Mouse (Mus musculus) heart, embryonic 13.5 days (tissue): Measurements from ENCODE around the gene Dock3. TPM values are rescaled to one million over a fixed set of nuclear protein-coding genes. Genes with fewer than 3 reads are reported as not detected.
A peak's percentile ranks its signal among the peaks of the same experiment; 100 is the strongest.

Experiments used
- ATAC-seq: fragments of 200-750 bp; cut with Nextera tagmentation; 2 replicates; pipeline ENCODE4 v1.8.0; 2017; ENCODE audit warnings: moderate TSS enrichment; ENCODE audit not compliant: insufficient number of reproducible peaks, low FRiP score, low TSS enrichment; ENCODE audit errors: extremely low read depth
- H3K27ac ChIP-seq: fragments of 300-500 bp; sonication (generic); replicated peaks from 2 replicates; pipeline ENCODE4 v1.5.1; 2015; ENCODE audit warnings: moderate library complexity, mild to moderate bottlenecking, inconsistent platforms
- H3K27me3 ChIP-seq: fragments of 300-500 bp; sonication (generic); replicated peaks from 2 replicates; pipeline ENCODE4 v1.6.1; 2015; ENCODE audit warnings: mild to moderate bottlenecking, inconsistent platforms
- H3K36me3 ChIP-seq: fragments of 300-500 bp; sonication (generic); 2 replicates; pipeline ENCODE4 v1.6.1; 2015; ENCODE audit warnings: mild to moderate bottlenecking, inconsistent platforms
- H3K4me1 ChIP-seq: fragments of 300-500 bp; sonication (generic); 2 replicates; pipeline ENCODE4 v1.6.1; 2015; ENCODE audit warnings: inconsistent platforms
- H3K4me2 ChIP-seq: fragments of 300-500 bp; sonication (generic); 2 replicates; pipeline ENCODE4 v1.6.1; 2015; ENCODE audit warnings: inconsistent platforms, mild to moderate bottlenecking, moderate library complexity
- H3K4me3 ChIP-seq: fragments of 300-500 bp; sonication (generic); 2 replicates; pipeline ENCODE4 v1.5.1; 2015; ENCODE audit warnings: moderate library complexity, mild to moderate bottlenecking, inconsistent platforms
- H3K9ac ChIP-seq: fragments of 300-500 bp; sonication (generic); 2 replicates; pipeline ENCODE4 v1.6.1; 2015; ENCODE audit warnings: inconsistent platforms, mild to moderate bottlenecking, moderate library complexity
- H3K9me3 ChIP-seq: fragments of 300-500 bp; sonication (generic); 2 replicates; pipeline ENCODE4 v1.6.1; 2016; ENCODE audit warnings: inconsistent platforms
- WGBS: fragments of 180-500 bp; shearing (Covaris S2); methylation state at CpG from one replicate; pipeline ENCODE4 v1.1.7; 2015; ENCODE audit warnings: mixed read lengths; 5-methylcytosine and 5-hydroxymethylcytosine counted together
- polyA plus RNA-seq: library from polyadenylated mRNA; unstranded; fragments of >200 nt; fragmentation: Nextera tagmentation; extraction: Ambion mirVana; gene quantifications from 2 replicates; pipeline ENCODE4 v1.2.1, GENCODE M21; 2015

Gene Dock3
- polyA plus RNA-seq, 1 experiment from 2014 or later = 0.29 TPM

- no peak overlapping the region for H3K4me3 ChIP-seq
- peaks cover 68% of the 10 kb centered on the region for H3K4me1 ChIP-seq
- H3K9ac ChIP-seq = no peak overlapping the region; the same call in 1 of the 2 replicates
- ATAC-seq = no peak
- no peaks in the 10 kb centered on the region for H3K27me3 ChIP-seq
- 94% methylated on average over 3 of the region's 3 CpGs for WGBS
- H3K36me3 ChIP-seq = peaks cover 54% of the 10 kb centered on the region
- no peaks in the 10 kb centered on the region for H3K9me3 ChIP-seq
- 0 out of 2 replicates have a peak overlapping the region, but pooled peaks have one; percentile 76 for H3K27ac ChIP-seq
- no peak overlapping the region for H3K4me2 ChIP-seq
These were observed 343.4 kb downstream of the Dock3 start for GRCm38 (mm10) chr9:106888346-106888745.

DNA sequence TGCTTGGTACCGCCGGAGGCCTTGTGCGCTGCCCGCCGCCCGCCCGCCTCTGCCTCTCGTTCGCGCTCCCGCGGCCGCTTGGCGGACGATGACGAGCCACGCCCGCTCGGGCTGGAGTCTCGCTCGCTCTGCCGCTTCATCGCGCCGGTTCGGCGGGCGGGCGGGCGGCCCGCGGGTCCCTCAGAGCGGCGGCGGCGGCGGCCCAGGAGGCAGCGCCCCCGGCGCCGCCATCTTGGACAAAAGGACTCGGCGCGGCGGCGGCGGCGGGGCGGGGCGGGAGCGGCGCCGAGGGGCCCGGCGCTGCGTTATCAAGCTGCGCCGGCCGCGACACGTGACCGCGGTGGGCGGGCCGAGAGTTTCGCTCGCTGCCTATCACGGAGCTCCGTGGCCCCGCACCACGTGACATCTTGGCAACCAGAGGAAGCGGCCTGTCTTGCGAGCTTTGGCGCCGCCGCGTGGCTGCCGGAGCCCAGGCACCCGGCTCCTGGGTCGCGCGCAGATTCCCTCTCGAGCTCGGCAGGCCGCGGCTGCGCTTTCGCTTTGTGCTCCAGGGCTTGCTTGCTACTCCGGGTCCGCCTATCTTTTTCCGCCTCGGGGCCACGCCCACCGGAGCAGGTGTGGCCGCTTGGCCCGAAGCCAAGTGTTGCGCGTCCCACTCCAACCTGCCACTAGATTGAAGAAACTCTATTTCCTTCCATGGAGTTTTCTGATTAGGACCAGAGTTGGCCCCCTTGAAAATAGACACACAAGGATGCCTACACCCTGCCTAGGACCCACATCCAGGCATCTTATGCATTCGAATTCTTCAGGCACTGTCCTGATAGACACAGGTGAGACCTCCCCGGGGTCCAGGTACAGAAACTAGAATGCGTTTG is 344.6 kb downstream of the Dock3 start, which contains the start of gene Rbm15b:
Rbm15b (minus strand) TSS at position 601 of the 875 bp plus-strand sequence.
- Histone ChIP-seq H3K9me3 (no peaks in the 10 kb centered on the region), H3K4me1 (peaks cover 76% of the 10 kb centered on the region), H3K27me3 (no peaks in the 10 kb centered on the region), H3K4me3 (peak within 1 kb of the TSS; percentile 97), H3K9ac (peak within 1 kb of the TSS; percentile 98), H3K36me3 (peaks cover 66% of the 10 kb centered on the region), H3K4me2 (peak within 1 kb of the TSS; percentile 100), H3K27ac (peak within 1 kb of the TSS; percentile 87)
- ATAC-seq = peak; percentile 72
- WGBS = 2% methylated on average over 98 of the region's 101 CpGs

DNA sequence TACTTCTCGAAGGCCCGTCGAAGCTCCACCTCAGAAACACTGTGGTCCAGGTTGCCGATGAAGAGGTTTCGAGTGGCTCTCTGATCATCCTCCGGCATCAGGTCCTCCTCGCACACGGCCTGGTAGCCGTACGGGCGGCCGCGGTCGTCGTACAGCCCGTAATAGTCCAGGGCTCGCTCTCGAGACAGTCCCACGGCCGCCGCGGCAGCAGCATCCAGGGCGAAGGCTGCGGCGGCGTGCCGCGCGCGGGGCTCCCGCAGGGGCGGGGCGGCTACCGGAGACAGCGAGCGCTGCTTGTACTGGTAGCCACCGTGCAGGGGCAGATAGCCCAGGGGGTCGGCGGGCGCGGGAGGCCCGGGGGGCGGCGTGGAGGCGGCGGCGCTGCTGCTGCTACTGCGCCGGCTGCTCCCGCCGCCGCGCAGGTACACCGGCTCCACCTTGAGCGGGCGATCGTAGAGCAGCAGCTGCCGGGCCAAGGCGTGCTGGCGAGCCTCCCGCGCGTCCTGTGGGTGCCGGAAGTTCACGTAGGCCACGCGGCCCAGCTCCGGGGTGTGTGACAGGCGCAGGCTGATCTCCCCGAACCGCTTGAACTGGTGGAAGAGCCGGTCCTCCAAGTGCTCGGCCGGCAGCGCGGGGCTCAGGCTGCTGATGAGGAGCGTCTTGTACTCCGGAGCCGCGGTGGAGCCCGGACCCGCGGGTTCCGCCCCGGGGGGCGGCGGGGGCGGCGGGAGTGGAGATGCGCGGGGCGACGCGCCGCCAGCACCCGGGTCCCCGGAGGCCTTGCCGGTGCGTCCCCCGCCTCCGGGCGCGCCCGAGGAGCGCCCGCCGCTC is 345.6 kb downstream of the Dock3 start:
- Histone ChIP-seq H3K9ac (peak overlapping the region; percentile 98), H3K4me2 (peak overlapping the region; percentile 100), H3K27me3 (no peaks in the 10 kb centered on the region), H3K4me3 (peak overlapping the region; percentile 97), H3K27ac (peak overlapping the region; percentile 87), H3K4me1 (peaks cover 77% of the 10 kb centered on the region), H3K9me3 (no peaks in the 10 kb centered on the region), H3K36me3 (peaks cover 76% of the 10 kb centered on the region)
- under 1% methylated on average over 103 of the region's 107 CpGs for WGBS
- no peak for ATAC-seq

DNA sequence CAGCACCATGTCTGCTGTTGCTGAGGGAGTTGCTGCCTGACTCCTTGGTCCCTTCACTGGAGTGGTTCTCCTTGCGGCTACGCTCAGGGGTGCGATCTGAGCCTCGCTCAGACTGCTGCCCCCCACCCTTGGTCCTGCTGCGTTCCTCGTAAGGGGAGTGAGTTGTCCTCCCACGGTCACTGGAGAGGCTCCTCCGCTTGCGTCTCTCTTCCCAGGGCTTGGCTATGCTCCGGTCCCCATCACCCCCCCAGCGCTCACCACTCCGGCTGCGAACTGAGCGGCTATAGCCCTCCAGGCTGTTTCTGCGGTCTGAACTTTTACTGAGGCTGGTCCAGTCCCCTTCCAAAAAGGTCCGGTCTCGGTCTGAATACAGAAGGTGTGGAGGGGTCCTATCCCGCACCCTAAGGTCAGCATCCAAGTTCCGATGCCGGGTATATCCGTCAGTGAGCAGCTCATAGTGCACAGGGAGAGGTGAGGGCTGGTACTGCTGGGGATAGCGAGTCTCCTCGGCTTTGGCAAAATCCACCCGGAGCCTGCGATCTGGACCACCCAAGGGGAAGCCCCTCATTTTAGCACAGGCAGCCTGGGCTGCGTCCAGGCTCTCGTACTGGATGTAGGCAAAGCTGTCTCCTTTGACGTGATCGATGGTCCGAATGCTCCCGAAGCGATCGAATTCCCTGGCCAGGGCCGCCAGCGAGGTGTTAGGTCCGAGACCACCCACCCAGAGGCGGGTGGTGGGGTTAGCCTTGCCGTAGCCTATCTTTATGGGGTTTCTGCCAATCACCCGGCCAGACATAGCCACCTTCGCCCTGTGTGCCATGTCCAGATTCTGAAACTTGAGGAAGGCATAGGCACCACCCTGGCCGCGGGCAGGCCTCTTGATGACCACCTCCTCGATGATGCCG is 346.5 kb downstream of the Dock3 start:
- H3K27ac ChIP-seq = no peak overlapping the region
- H3K4me1 ChIP-seq = peaks cover 69% of the 10 kb centered on the region
- no peak for ATAC-seq
- H3K4me2 ChIP-seq = peak overlapping the region; percentile 100
- H3K4me3 ChIP-seq = peak overlapping the region; percentile 97
- peaks cover 78% of the 10 kb centered on the region for H3K36me3 ChIP-seq
- no peaks in the 10 kb centered on the region for H3K9me3 ChIP-seq
- H3K27me3 ChIP-seq = no peaks in the 10 kb centered on the region
- WGBS = 24% methylated on average over 44 of the region's 44 CpGs
- peak overlapping the region; percentile 98 for H3K9ac ChIP-seq

- 34% methylated on average over 16 of the region's 16 CpGs for WGBS
- peaks cover 66% of the 10 kb centered on the region for H3K4me1 ChIP-seq
These were observed 347.4 kb downstream of the Dock3 start for GRCm38 (mm10) chr9:106884306-106884705.

GRCm38 (mm10) chr9:106883085-106883484 is 348.6 kb downstream of the Dock3 start:
- peaks cover 56% of the 10 kb centered on the region for H3K4me1 ChIP-seq
- H3K4me2 ChIP-seq = peak overlapping the region; percentile 100
- peak overlapping the region; percentile 17; the same call in 1 of the 2 replicates for H3K4me3 ChIP-seq
- 68% methylated on average over 3 of the region's 3 CpGs for WGBS
- peak overlapping the region; percentile 65 for H3K9ac ChIP-seq
- H3K9me3 ChIP-seq = no peaks in the 10 kb centered on the region
- no peak overlapping the region for H3K27ac ChIP-seq
- H3K36me3 ChIP-seq = peaks cover 76% of the 10 kb centered on the region
- H3K27me3 ChIP-seq = no peaks in the 10 kb centered on the region
- no peak for ATAC-seq

More at GRCm38 (mm10) chr9:106884306-106884705, 347.4 kb downstream of the Dock3 start:
- H3K9me3 ChIP-seq = no peaks in the 10 kb centered on the region
- peaks cover 76% of the 10 kb centered on the region for H3K36me3 ChIP-seq
- ATAC-seq = no peak
- peak overlapping the region; percentile 97 for H3K4me3 ChIP-seq
- H3K27me3 ChIP-seq = no peaks in the 10 kb centered on the region
- peak overlapping the region; percentile 100 for H3K4me2 ChIP-seq
- H3K9ac ChIP-seq = peak overlapping the region; percentile 98
- H3K27ac ChIP-seq = no peak overlapping the region

GRCm38 (mm10) chr9:106882176-106882575 is 349.5 kb downstream of the Dock3 start:
- no peaks in the 10 kb centered on the region for H3K9me3 ChIP-seq
- no peak overlapping the region for H3K4me3 ChIP-seq
- no peak overlapping the region for H3K9ac ChIP-seq
- no peak overlapping the region for H3K4me2 ChIP-seq
- no peak for ATAC-seq
- WGBS = 82% methylated on average over 4 of the region's 4 CpGs
- H3K4me1 ChIP-seq = peaks cover 48% of the 10 kb centered on the region
- H3K27me3 ChIP-seq = no peaks in the 10 kb centered on the region
- H3K27ac ChIP-seq = no peak overlapping the region
- H3K36me3 ChIP-seq = peaks cover 78% of the 10 kb centered on the region

- peaks cover 48% of the 10 kb centered on the region for H3K4me1 ChIP-seq
- H3K9ac ChIP-seq = no peak overlapping the region
- H3K9me3 ChIP-seq = no peaks in the 10 kb centered on the region
- no peak overlapping the region for H3K4me3 ChIP-seq
- no peak overlapping the region for H3K4me2 ChIP-seq
- H3K27me3 ChIP-seq = no peaks in the 10 kb centered on the region
- WGBS = 62% methylated on average over 4 of the region's 4 CpGs
- H3K36me3 ChIP-seq = peaks cover 88% of the 10 kb centered on the region
- no peak overlapping the region for H3K27ac ChIP-seq
- no peak for ATAC-seq
These were observed 350.5 kb downstream of the Dock3 start for GRCm38 (mm10) chr9:106881071-106881755.

DNA sequence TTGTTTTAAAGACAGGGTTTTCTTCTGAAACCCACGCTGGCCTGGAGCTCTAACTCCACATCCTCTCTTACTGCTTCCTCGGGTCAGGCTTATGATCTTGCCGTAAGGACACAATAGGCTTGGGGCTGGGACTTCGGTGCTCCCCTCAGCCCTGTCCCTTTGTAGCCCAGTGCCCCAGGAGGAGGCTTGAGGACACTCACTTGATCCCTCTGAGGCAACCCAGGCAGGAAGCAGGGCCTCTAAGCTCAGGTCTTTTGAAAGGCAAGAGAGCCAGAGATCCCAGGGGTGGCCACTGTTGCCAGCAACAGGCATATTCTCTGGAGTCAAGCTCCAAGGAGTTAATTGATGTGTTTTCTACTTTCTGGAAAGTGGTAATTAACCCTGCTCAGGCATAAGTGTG is 352.2 kb downstream of the Dock3 start:
- no peak for ATAC-seq
- H3K4me1 ChIP-seq = peaks cover 32% of the 10 kb centered on the region
- no peak overlapping the region for H3K4me3 ChIP-seq
- peaks cover 95% of the 10 kb centered on the region for H3K36me3 ChIP-seq
- H3K4me2 ChIP-seq = no peak overlapping the region
- H3K27ac ChIP-seq = peak overlapping the region; percentile 24; the same call in 1 of the 2 replicates
- H3K9ac ChIP-seq = no peak overlapping the region
- no peaks in the 10 kb centered on the region for H3K9me3 ChIP-seq
- 64% methylated on average over 4 of the region's 4 CpGs for WGBS
- H3K27me3 ChIP-seq = no peaks in the 10 kb centered on the region

GRCm38 (mm10) chr9:106876666-106877065 is 355.0 kb downstream of the Dock3 start:
- Histone ChIP-seq H3K4me1 (peaks cover 9% of the 10 kb centered on the region; the same call in 1 of the 2 replicates), H3K9me3 (no peaks in the 10 kb centered on the region), H3K36me3 (peaks cover 93% of the 10 kb centered on the region), H3K9ac (no peak overlapping the region), H3K27ac (no peak overlapping the region), H3K27me3 (no peaks in the 10 kb centered on the region), H3K4me2 (no peak overlapping the region), H3K4me3 (no peak overlapping the region)
- WGBS = 88% methylated on average over 3 of the region's 3 CpGs
- ATAC-seq = no peak
